Mouse (Mus musculus) brown adipose tissue, adult 24 weeks (tissue): ENCODE results near the gene Lin7a. TPM values are rescaled to one million over a fixed set of nuclear protein-coding genes. Genes with fewer than 3 reads are reported as not detected.
A peak's percentile ranks its signal among the peaks of the same experiment; 100 is the strongest.

Experiments used
- H3K27ac ChIP-seq: fragments of 200-500 bp; replicated peaks from 2 replicates; pipeline ENCODE4 v1.5.1; 2012; ENCODE audit warnings: low read depth, mild to moderate bottlenecking, low read length
- H3K4me1 ChIP-seq: fragments of 200-500 bp; 2 replicates; pipeline ENCODE4 v1.6.1; 2012; ENCODE audit warnings: low read length, mixed read lengths; ENCODE audit not compliant: control insufficient read depth, insufficient read depth, insufficient read length
- H3K4me3 ChIP-seq: fragments of 200-500 bp; 2 replicates; pipeline ENCODE4 v1.5.1; 2012; ENCODE audit warnings: low read depth, mild to moderate bottlenecking, low read length, moderate library complexity; ENCODE audit not compliant: insufficient read depth
- polyA plus RNA-seq: library from polyadenylated mRNA; stranded (reverse); fragments of >200 nt; gene quantifications from 2 replicates; pipeline ENCODE4 v1.2.4, GENCODE M21; 2012; ENCODE audit not compliant: missing spikeins, insufficient read depth, insufficient read length

Lin7a gene
- polyA plus RNA-seq = 0.59 and 0.79 TPM in 2 replicates

DNA sequence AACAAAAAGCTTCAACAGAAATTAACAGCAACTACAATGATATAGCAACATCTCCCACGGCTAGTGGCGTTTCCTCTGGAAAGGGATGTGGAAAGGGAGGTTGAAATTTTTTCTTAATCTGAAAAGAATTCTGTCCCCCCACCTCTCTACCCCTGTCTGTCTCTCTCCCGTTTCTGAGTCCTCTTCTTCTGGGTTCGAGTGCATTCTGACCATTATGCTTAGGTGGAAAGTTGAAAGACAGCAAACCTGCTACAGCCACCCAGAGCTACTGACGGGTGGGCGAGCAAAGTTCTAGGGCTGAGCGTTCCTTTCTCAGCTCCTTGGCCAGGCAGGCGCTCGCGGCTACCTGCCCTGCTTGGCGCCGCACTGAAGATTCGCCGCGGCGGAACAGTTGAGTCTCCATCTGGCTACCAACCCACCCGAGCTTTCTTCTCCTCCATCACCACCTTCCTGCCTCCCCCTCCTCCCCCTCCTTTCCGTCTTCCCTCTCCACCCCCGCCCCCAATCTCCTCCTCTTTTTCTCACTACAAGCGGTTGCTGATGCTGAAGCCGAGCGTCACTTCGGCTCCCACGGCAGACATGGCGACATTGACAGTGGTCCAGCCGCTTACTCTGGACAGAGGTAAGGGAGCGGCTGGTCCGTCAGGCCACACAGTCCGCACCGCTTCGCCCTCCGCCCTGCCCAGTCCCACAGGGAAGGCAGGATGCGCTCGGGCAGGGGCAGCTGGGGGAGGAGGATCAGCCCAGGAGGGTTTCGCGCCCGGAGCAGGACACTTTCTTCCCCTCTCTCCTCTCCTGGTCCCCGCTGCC, at the start of gene Lin7a:
Gene Lin7a (plus strand): TSS at position 366 of the 810 bp plus-strand sequence.
- peak within 1 kb of the TSS; percentile 40 for H3K27ac ChIP-seq
- peak within 1 kb of the TSS; percentile 60 for H3K4me3 ChIP-seq
- peaks cover 3% of the 10 kb centered on the region; the same call in 1 of the 2 replicates for H3K4me1 ChIP-seq

- Histone ChIP-seq H3K27ac (no peak overlapping the region), H3K4me3 (no peak overlapping the region), H3K4me1 (no peaks in the 10 kb centered on the region)
Measured at GRCm38 (mm10) chr10:107221726-107222125, 49.8 kb upstream of the Lin7a start.

DNA sequence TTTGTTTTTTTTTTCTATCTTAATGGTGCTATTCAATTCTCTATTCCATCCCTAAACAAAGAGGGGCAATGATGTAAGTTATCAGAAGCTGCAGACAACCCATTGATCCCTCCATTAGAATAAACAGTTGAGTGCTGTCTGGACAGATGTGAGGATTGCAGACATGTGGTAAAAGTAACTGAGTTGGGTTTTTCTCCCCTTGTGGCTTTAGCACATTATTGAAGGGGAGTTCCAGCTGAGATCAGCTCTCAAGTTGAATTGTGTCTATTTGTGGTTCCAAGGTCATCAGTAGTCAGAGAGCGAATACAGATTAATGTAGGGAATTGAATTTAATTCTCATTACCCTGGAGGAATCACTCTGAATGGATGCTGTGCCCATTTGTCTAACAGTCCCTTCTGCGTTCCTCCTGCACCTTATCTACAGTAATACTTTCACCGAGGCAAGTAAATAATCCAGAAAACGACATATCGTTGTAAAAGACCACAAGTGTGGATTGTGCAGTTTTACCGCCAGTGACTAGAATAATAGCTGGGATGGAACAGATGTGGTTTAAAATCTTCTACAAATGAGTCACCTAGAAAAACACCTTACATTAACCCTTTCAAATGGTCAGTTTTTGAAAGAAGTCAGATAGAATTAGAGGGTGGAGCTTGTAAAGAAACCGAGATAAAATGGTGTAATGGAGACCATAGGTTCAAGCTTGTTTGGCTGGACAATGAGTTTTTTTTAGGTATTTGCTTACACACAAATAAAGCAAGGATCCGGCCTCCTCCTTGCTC, 48.9 kb upstream of the Lin7a start:
- Histone ChIP-seq H3K4me3 (no peak overlapping the region), H3K4me1 (no peaks in the 10 kb centered on the region), H3K27ac (no peak overlapping the region)

DNA sequence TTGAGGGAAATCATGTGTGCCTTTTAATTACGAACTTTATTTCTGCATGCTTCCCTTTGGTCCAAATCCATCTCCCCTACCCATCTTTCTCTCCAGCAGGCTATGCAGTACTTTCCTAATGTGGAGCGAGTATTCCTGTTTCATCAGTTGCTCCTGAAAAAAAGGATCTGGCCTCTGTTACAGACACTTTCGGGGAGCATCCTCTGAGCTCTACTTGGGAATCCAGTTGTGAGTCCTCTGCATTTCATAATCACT, 48.4 kb upstream of the Lin7a start:
- H3K4me3 ChIP-seq = no peak overlapping the region
- H3K27ac ChIP-seq = no peak overlapping the region
- H3K4me1 ChIP-seq = no peaks in the 10 kb centered on the region

GRCm38 (mm10) chr10:107223821-107224220, 47.7 kb upstream of the Lin7a start:
- H3K4me1 ChIP-seq = no peaks in the 10 kb centered on the region
- H3K27ac ChIP-seq = no peak overlapping the region
- no peak overlapping the region for H3K4me3 ChIP-seq

GRCm38 (mm10) chr10:107224596-107225330, 46.7 kb upstream of the Lin7a start:
- Histone ChIP-seq H3K27ac (no peak overlapping the region), H3K4me1 (no peaks in the 10 kb centered on the region)

DNA sequence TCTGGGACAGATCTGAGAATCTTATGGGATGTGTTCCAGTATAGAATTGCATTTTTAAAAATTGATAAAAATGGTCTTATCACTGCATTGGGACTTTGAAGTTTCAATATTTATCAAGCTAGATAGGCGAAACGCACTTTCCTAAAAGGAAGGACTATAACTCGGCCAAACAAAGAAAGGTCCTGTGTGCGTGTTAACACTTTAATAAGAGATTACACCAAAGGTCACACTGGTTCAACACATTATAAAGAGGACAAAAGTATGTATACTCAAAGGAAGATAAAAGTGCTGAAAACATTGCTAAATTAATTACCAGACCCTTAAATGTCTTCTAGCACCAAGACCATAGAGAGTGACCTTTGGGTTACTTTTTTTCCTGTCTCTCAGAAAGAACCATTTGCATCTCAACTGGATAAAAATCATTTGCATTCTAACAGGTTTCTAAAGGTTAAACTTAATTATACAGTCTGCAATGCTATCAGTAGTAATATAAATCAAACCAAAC, 46.1 kb upstream of the Lin7a start:
- Histone ChIP-seq H3K27ac (no peak overlapping the region), H3K4me1 (no peaks in the 10 kb centered on the region), H3K4me3 (no peak overlapping the region)

More at GRCm38 (mm10) chr10:107224596-107225330, 46.7 kb upstream of the Lin7a start:
- H3K4me3 ChIP-seq = no peak overlapping the region

- H3K27ac ChIP-seq = no peak overlapping the region
- no peak overlapping the region for H3K4me3 ChIP-seq
- no peaks in the 10 kb centered on the region for H3K4me1 ChIP-seq
Measured at GRCm38 (mm10) chr10:107225871-107226270, 45.6 kb upstream of the Lin7a start.

- Histone ChIP-seq H3K4me3 (no peak overlapping the region), H3K4me1 (no peaks in the 10 kb centered on the region), H3K27ac (no peak overlapping the region)
Measured at GRCm38 (mm10) chr10:107227901-107228300, 43.6 kb upstream of the Lin7a start.

DNA sequence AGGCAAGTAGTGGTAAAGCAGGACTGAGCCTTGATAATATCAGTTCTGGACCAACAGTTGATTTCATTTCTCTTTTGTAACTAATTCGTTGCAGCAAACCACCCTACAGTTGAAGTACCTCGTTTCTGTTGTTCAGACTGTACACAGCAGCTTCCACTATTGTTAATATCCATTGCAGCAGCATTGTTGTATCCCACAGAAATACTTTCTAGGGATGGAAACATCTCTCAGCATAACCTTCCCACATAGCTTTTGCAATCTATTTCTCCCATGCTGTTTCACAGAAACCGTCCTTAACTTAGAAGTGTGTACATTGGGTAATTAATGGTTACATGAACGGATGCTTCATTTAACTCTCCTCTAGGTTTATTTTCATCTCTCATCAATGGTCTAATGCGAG, 42.7 kb upstream of the Lin7a start:
- Histone ChIP-seq H3K4me1 (no peaks in the 10 kb centered on the region), H3K4me3 (no peak overlapping the region), H3K27ac (no peak overlapping the region)

- no peak overlapping the region for H3K27ac ChIP-seq
- no peaks in the 10 kb centered on the region for H3K4me1 ChIP-seq
- H3K4me3 ChIP-seq = no peak overlapping the region
Measured at GRCm38 (mm10) chr10:107229416-107229815, 42.1 kb upstream of the Lin7a start.

- Histone ChIP-seq H3K27ac (no peak overlapping the region), H3K4me3 (no peak overlapping the region), H3K4me1 (no peaks in the 10 kb centered on the region)
Measured at GRCm38 (mm10) chr10:107230081-107230850, 41.2 kb upstream of the Lin7a start.

GRCm38 (mm10) chr10:107230851-107231130, 40.7 kb upstream of the Lin7a start:
- H3K4me3 ChIP-seq = no peak overlapping the region
- no peaks in the 10 kb centered on the region for H3K4me1 ChIP-seq
- no peak overlapping the region for H3K27ac ChIP-seq

GRCm38 (mm10) chr10:107231421-107232010, 40.0 kb upstream of the Lin7a start:
- Histone ChIP-seq H3K27ac (no peak overlapping the region), H3K4me1 (no peaks in the 10 kb centered on the region), H3K4me3 (no peak overlapping the region)
